Mouse (Mus musculus) brain, embryonic 14.5 days (tissue): ENCODE measurements around the gene Defb26.

Source experiments
- CTCF ChIP-seq: fragments of 200-500 bp; IDR thresholded peaks from 2 replicates; pipeline ENCODE4 v1.5.1; 2012; ENCODE audit warnings: inconsistent platforms, mild to moderate bottlenecking, moderate library complexity, borderline replicate concordance; ENCODE audit not compliant: insufficient read depth, insufficient read length; ENCODE audit errors: extremely low read depth
- POLR2A ChIP-seq: fragments of 200-500 bp; IDR thresholded peaks from 2 replicates; pipeline ENCODE4 v1.6.1; 2012; ENCODE audit warnings: mild to moderate bottlenecking, inconsistent platforms, borderline replicate concordance; ENCODE audit not compliant: poor library complexity, insufficient read depth, insufficient read length, severe bottlenecking; ENCODE audit errors: extremely low read depth

DNA sequence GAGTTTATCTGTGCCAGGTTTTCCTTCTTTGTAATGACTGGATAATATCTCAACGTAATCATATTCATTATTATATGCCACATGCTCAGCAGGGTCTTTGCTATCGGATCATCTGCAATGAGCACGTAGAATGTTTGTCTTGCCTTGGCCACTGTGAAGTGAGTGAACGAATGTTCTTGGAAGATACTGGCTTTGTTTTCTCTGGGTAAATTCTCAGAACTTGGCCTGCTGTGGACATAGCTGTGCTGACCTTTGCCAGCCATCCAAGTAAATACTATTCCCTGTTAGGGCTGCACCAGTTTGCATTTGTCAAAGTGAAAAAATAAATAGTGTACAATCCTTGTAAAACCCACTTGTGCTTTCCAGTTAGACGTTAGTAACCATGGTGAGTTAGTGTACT lies 36.6 kb upstream of the Defb26 start:
- no peak for TF ChIP-seq POLR2A
- no peak for TF ChIP-seq CTCF
